Mouse (Mus musculus) frontal cortex, adult (tissue): ENCODE results near the gene Dnajb2.

ENCODE experiments used
- ATAC-seq: cut with Nextera tagmentation; 2 replicates; pipeline ENCODE4 v1.9.2; 2017; ENCODE audit warnings: mild to moderate bottlenecking, moderate library complexity, mixed read lengths; ENCODE audit not compliant: low TSS enrichment

The Dnajb2 gene

DNA sequence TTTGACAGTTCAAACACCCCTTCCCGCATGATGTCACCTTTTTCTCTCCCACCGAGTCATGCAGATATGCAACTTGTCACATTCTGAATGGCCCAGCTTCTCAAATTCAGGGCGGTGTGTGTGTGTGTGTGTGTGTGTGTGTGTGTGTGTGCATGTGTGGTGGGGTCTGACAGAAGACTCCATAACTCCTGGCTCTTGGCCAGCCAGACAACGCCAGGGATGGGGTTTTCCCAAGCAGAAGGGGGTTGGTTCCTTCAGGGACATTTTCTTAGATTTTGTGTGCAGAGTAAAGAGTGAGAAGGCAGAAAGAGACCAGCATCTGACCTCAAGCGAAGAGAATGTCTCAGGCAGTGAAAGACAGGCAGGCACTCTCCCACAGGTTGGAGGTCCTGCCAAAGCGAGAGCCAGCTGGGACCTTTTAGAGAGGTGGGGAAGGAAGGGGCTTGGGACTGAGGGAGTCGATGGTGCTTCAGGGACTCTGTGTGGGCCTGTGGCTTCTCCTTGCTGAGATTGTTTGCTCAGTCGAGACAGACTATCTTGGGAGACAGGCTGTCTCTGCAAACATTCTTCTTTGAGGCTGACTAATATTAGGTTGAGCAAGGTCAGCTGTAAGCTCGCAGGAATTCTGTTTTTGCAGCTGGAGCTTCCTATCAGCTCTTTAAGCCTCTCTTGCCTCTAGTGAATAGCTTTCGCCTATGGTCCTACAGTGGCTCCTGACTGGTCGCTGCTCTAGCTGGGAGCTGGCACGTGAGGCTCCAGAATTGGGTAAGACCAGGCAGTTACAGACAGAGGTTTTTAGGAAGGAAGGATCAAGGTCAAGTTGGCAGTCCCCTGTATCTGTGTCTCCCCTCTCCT lies 56.5 kb downstream of the Dnajb2 start:
- ATAC-seq, result no peak

- ATAC-seq, result no peak
Observed at GRCm38 (mm10) chr1:75293331-75293701, 57.1 kb downstream of the Dnajb2 start.

DNA sequence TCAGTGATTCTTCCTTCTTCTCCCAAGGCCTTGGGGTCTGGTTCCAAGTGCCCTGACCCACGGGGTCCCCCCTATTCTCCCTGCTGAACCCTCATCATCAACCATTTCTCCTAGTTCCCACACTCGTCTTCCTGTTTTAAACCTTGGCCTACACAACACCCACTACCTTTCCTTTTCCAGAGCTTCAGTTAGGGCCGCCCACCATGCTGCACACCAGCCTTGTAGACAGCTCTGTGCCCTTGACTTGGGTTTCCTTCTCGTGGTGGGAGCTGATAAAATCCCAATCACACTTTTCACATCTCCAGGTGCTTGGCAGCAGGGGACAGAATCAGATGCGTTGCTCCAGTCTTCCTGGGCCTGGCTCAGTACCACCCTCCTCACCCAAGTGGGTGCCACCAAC lies 58.1 kb downstream of the Dnajb2 start:
- ATAC-seq, result peak; percentile 47; the same call in 1 of the 2 replicates
